Mouse (Mus musculus) megakaryocyte progenitor cell, adult 5-6 weeks (primary cell): ENCODE data around the gene Gm19935. TPM values are rescaled to one million over a fixed set of nuclear protein-coding genes. Genes with fewer than 3 reads are reported as not detected.

Source experiments
- ATAC-seq: replicated peaks from 2 replicates; pipeline ENCODE4 v1.8.0; 2016; ENCODE audit warnings: mild to moderate bottlenecking, moderate TSS enrichment, inconsistent platforms; ENCODE audit not compliant: poor library complexity
- total RNA-seq, 2 experiments: library from RNA; stranded (forward) in 1 of 2; stranded (reverse) in 1 of 2; fragments of 157-497, 149-512 nt in 1 of 2; fragments of 200-1000 nt in 1 of 2; gene quantifications; 2 replicates each; pipeline versions ENCODE4 v1.2.3 to v1.2.4; 2015 to 2017

Gene Gm19935
- total RNA-seq (2015) = not detected in 2 replicates
- total RNA-seq (2017) = not detected in 2 replicates

GRCm38 (mm10) chr8:90817293-90817692 is at the start of gene Gm19935:
TSS of gene Gm19935 (minus strand) at chr8:90817393.
- no peak for ATAC-seq

GRCm38 (mm10) chr8:90862038-90862437 is 44.8 kb upstream of the Gm19935 start:
- peak; percentile 44 for ATAC-seq

- ATAC-seq = peak; percentile 91
These were observed 44.2 kb upstream of the Gm19935 start for GRCm38 (mm10) chr8:90861266-90861944.

- no peak for ATAC-seq
These were observed 40.9 kb upstream of the Gm19935 start for GRCm38 (mm10) chr8:90858071-90858470.

GRCm38 (mm10) chr8:90856952-90857351 is 39.8 kb upstream of the Gm19935 start:
- no peak for ATAC-seq

GRCm38 (mm10) chr8:90856171-90856570 is 39.0 kb upstream of the Gm19935 start:
- ATAC-seq = no peak

- peak; percentile 73 for ATAC-seq
These were observed 37.5 kb upstream of the Gm19935 start for GRCm38 (mm10) chr8:90854671-90855161.

GRCm38 (mm10) chr8:90853971-90854670 is 36.9 kb upstream of the Gm19935 start:
- ATAC-seq = no peak

GRCm38 (mm10) chr8:90851544-90851943 is 34.4 kb upstream of the Gm19935 start:
- no peak for ATAC-seq

- ATAC-seq = no peak
These were observed 32.4 kb upstream of the Gm19935 start for GRCm38 (mm10) chr8:90849462-90850050.

GRCm38 (mm10) chr8:90847980-90848379 is 30.8 kb upstream of the Gm19935 start:
- ATAC-seq = peak; percentile 78

- no peak for ATAC-seq
These were observed 27.2 kb upstream of the Gm19935 start for GRCm38 (mm10) chr8:90844179-90844967.

- ATAC-seq = no peak
These were observed 25.9 kb upstream of the Gm19935 start for GRCm38 (mm10) chr8:90843127-90843526.

GRCm38 (mm10) chr8:90841321-90841720 is 24.1 kb upstream of the Gm19935 start:
- peak; percentile 40 for ATAC-seq

GRCm38 (mm10) chr8:90839725-90840714 is 22.8 kb upstream of the Gm19935 start:
- peak; percentile 66 for ATAC-seq

- no peak for ATAC-seq
These were observed 20.2 kb upstream of the Gm19935 start for GRCm38 (mm10) chr8:90837440-90837839.

GRCm38 (mm10) chr8:90834321-90834672 is 17.1 kb upstream of the Gm19935 start:
- ATAC-seq = peak; percentile 19; the same call in 1 of the 2 replicates

GRCm38 (mm10) chr8:90833628-90834320 is 16.6 kb upstream of the Gm19935 start:
- peak; percentile 40 for ATAC-seq
